Mouse (Mus musculus): ENCODE data around the gene Defb45. TPM values are rescaled to one million over a fixed set of nuclear protein-coding genes. Genes with fewer than 3 reads are reported as not detected.
A peak's percentile ranks its signal among the peaks of the same experiment; 100 is the strongest.

Gene Defb45
- total RNA-seq (2021) = not detected

- no peak for DNase-seq (ENCODE audit: extremely low spot score in 1 of 2, low spot score in 1 of 2)
These were observed at the start of gene Defb45 for GRCm38 (mm10) chr2:152599299-152599698. TSS of gene Defb45 (minus strand) at chr2:152599399.

GRCm38 (mm10) chr2:152639406-152640113, 40.4 kb upstream of the Defb45 start:
- no peak for DNase-seq (ENCODE audit: extremely low spot score in 1 of 2, low spot score in 1 of 2)

GRCm38 (mm10) chr2:152638865-152639264, 39.7 kb upstream of the Defb45 start:
- DNase-seq (ENCODE audit: extremely low spot score in 1 of 2, low spot score in 1 of 2) = no peak

GRCm38 (mm10) chr2:152637381-152637780, 38.2 kb upstream of the Defb45 start:
- DNase-seq (ENCODE audit: extremely low spot score in 1 of 2, low spot score in 1 of 2) = no peak

- no peak for DNase-seq (ENCODE audit: extremely low spot score in 1 of 2, low spot score in 1 of 2)
These were observed 37.8 kb upstream of the Defb45 start for GRCm38 (mm10) chr2:152637006-152637322.

- DNase-seq (ENCODE audit: extremely low spot score in 1 of 2, low spot score in 1 of 2) = no peak
These were observed 37.2 kb upstream of the Defb45 start for GRCm38 (mm10) chr2:152636246-152637005.

- no peak for DNase-seq (ENCODE audit: extremely low spot score in 1 of 2, low spot score in 1 of 2)
These were observed 35.1 kb upstream of the Defb45 start for GRCm38 (mm10) chr2:152634311-152634710.

- no peak for DNase-seq (ENCODE audit: extremely low spot score in 1 of 2, low spot score in 1 of 2)
These were observed 34.1 kb upstream of the Defb45 start for GRCm38 (mm10) chr2:152633334-152633733.

GRCm38 (mm10) chr2:152629904-152630303, 30.7 kb upstream of the Defb45 start:
- no peak for DNase-seq (ENCODE audit: extremely low spot score in 1 of 2, low spot score in 1 of 2)

GRCm38 (mm10) chr2:152629239-152629638, 30.0 kb upstream of the Defb45 start:
- no peak for DNase-seq (ENCODE audit: extremely low spot score in 1 of 2, low spot score in 1 of 2)

GRCm38 (mm10) chr2:152628066-152628465, 28.9 kb upstream of the Defb45 start:
- no peak for DNase-seq (ENCODE audit: extremely low spot score in 1 of 2, low spot score in 1 of 2)

GRCm38 (mm10) chr2:152626774-152627591, 27.8 kb upstream of the Defb45 start, which contains the start of gene Rem1:
TSS of gene Rem1 (plus strand) at chr2:152626951.
- no peak for DNase-seq (ENCODE audit: extremely low spot score in 1 of 2, low spot score in 1 of 2)

- no peak for DNase-seq (ENCODE audit: extremely low spot score in 1 of 2, low spot score in 1 of 2)
These were observed 26.1 kb upstream of the Defb45 start for GRCm38 (mm10) chr2:152625256-152625655.

- no peak for DNase-seq (ENCODE audit: extremely low spot score in 1 of 2, low spot score in 1 of 2)
These were observed 25.4 kb upstream of the Defb45 start for GRCm38 (mm10) chr2:152624566-152624965.

- DNase-seq (ENCODE audit: extremely low spot score in 1 of 2, low spot score in 1 of 2) = no peak
These were observed 23.8 kb upstream of the Defb45 start, which contains the start of gene Defb25 for GRCm38 (mm10) chr2:152622953-152623352. TSS of gene Defb25 (minus strand) at chr2:152623053.

GRCm38 (mm10) chr2:152622151-152622550, 23.0 kb upstream of the Defb45 start:
- no peak for DNase-seq (ENCODE audit: extremely low spot score in 1 of 2, low spot score in 1 of 2)

GRCm38 (mm10) chr2:152620367-152621134, 21.4 kb upstream of the Defb45 start:
- no peak for DNase-seq (ENCODE audit: extremely low spot score in 1 of 2, low spot score in 1 of 2)

- DNase-seq (ENCODE audit: extremely low spot score in 1 of 2, low spot score in 1 of 2) = no peak
These were observed 18.2 kb upstream of the Defb45 start for GRCm38 (mm10) chr2:152617374-152617773.

GRCm38 (mm10) chr2:152616470-152616869, 17.3 kb upstream of the Defb45 start:
- DNase-seq (ENCODE audit: extremely low spot score in 1 of 2, low spot score in 1 of 2) = no peak

- DNase-seq (ENCODE audit: extremely low spot score in 1 of 2, low spot score in 1 of 2) = peak; percentile 29 to 31
These were observed 16.4 kb upstream of the Defb45 start for GRCm38 (mm10) chr2:152615563-152615962.

All from layer of hippocampus, postnatal 25 days (tissue).